Mouse (Mus musculus) left cerebral cortex, adult 8-10 months (tissue): Measurements from ENCODE around the gene Tnfsf12. TPM values are rescaled to one million over a fixed set of nuclear protein-coding genes. Genes with fewer than 3 reads are reported as not detected.
"Not testable (repeated sequence)": the region's sequence is repeated elsewhere in the genome, so short reads cannot be mapped to it uniquely, and the experiment has no call there.

Experiments used
- DNase-seq, 2 experiments: peaks; one replicate each; pipeline ENCODE4 v3.0.0; 2022; ENCODE audit warnings: low spot score in 2 of 2
- total RNA-seq, 4 experiments: library from RNA; stranded (reverse); gene quantifications; 2 replicates each; pipeline ENCODE4 v1.2.4; 2022

Tnfsf12 gene
- 10 to 100 TPM; 10.2 to 15.1 (median 11.7) TPM for total RNA-seq

DNA sequence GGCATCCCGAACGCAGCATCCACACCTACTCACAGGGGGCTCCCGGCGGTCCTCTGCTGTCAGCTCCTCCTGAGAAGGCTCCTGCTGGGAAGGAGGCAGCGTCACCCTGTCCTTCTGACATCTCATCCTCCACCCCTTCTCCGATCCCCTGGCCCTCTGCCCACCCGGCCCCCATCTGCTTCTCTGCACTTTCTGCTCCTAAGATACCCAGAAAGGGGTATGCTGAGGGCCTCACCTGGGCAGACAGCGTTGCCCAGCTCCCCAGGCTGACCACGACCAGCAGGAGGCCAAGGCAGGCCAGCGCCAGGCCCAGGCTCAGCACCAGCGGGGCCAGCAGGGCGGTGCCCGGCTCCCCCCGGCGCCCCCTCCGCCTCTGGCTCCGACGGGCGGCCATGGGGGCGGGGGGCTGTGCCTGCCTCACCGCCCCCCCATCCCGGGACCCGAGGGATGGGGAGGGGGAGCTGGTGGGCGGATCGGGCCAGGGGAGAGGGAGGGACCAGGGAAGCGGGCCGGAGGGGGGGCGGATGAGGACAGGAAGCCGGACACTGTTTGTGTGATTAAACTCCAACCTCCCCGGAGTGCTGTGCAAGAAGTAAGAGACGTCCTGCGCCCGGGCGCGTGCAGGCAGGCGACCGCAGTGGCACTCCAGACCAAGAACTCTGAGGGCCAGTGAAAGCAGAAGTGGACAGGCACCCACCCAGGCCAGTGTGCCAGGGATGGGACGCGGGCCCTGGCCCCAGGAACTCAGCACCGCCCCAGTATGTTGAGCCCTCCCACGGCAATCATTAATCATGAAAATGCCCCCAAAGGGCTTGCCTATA lies at the start of gene Tnfsf12, which contains the start of gene Tnfsfm13:
Gene Tnfsf12 (minus strand): TSS at position 489 of the 821 bp plus-strand sequence.
Gene Tnfsfm13 (minus strand): TSS at position 738 of the 821 bp plus-strand sequence.
- no peak for DNase-seq

- not testable (repeated sequence) for DNase-seq
Measured at GRCm38 (mm10) chr11:69731408-69731807, 35.8 kb upstream of the Tnfsf12 start.

DNA sequence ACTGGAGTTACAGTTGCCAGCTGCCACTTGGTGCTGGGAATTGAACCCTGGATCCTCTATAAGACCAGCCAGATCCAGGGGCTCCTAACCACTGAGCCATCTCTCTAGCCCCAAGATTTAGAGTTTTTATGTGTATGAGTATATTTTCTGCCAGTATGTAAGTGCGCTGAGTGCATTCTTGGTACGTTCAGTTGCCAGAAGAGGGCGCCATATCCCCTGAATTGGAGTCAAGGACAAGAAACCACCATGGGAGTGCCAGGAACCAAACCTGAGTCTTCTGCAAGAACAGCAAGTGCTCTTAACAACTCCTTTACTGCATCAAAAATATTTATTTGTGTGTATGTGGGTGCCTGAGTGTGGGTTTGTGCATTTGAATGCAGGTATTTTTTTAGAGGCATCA lies 33.4 kb upstream of the Tnfsf12 start:
- DNase-seq, result no peak

DNA sequence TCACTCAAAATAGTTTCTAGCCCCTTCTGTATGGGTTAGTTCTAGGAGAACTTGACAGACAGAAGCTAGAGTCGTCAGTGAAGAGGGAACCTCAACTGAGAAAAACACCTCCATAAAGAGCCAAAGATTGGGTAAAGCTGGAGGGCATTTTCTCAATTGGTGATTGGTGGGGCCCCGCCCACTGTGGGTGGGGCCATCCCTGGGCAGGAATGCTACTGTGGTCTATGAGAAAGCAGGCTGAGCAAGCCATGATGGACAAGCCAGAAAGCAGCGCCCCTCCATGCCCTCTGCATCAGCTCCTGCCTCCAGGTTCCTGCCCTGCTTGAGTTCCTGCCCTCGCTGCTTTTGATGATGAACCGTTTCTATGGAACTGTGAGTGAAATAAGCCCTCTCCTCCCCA lies 30.3 kb upstream of the Tnfsf12 start:
- DNase-seq, result no peak

DNA sequence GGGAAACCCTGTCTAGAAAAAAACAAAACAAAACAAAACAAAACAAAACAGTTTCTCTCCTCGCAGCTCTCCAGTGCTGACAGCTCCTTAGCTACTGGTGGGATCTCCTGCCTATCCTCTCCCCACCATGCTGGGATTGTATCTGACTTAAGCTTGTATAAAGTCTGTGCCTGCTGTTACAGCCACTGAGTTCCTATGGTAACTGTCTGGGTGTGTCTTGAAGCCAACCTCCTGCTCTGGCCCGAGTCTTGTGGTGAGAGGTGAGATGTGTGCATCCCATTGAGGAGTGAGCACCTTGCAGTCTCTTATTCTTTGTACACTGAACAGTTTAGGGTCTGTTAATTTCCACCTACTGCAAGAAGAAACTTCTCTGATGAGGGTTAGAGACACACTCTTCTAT lies 27.4 kb upstream of the Tnfsf12 start:
- DNase-seq, result no peak

DNA sequence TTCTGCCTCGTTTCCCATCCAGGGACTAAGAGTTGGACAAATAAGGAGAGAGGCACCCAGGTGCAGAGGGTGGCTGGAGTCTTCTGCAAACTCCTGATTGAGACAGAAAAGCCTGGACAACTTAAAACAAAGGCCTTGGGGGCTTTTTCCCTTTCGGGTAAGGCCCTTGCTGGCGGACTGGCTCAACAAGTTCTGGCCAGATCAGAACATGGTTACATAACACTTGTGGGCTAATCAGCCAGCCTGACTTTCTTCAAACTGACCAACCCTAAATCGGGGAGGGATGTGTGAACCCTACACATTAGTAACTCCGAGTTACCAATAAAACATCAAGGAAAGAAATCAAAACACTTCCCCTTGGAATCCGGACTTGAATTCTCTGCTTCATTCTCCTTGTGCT lies 25.2 kb upstream of the Tnfsf12 start:
- no peak for DNase-seq

DNA sequence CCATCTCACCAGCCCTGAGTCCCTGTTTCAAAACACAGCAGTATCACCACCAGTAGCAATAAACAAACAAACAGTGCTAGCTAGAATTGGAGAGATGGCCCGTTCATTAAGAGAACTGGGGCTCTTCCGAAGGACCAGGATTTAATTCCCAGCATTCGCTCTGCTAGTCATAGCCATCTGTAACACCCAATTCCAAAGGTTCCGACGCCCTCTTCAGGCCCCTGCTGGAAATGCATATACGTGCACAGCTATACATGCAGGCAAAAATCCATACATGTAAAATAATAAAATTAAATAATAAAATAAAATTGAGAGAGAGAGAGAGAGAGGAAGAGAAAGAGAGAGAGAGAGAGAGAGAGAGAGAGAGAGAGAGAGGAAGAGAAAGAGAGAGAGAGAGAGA lies 23.8 kb upstream of the Tnfsf12 start:
- DNase-seq, result no peak

GRCm38 (mm10) chr11:69718661-69719060 lies 23.0 kb upstream of the Tnfsf12 start:
- no peak for DNase-seq

DNA sequence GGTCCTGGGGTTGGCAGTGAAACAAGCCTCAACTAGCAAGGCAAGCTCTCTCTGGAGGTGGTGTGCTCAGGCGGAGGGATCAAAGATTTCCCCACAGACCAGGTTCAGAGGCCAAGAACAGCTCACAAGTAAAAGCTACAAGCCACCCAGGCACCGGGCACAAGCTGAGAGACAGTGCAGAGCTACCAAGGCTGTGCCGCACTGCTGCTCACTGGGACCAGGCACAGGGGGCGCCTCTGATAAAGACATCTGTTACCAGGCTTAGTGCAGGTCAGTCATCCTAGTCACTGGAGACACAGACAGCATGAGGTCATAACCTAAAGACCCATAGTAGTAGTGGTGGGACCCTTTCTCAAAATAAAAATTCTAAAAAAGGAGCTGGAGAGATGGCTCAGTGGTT lies 21.3 kb upstream of the Tnfsf12 start:
- no peak for DNase-seq

DNA sequence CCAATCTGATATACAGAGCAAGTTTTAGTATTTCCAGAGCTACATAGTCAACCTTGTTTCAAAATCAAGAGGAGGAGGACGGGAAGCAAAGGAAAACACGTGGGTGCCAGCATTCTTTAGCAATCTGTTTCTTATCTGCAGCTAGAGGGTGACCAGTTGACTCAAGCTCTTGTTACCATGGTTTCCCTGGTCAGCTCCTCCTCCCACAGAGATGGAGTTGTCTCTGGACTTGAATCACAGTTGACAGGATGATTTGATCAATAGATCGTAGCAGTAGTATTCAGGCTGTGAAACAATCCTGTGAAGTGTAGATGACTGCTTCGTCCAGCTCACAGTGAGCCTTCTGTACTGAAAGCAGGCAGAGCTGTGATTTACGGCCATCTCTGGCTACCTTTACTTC lies 20.3 kb upstream of the Tnfsf12 start:
- DNase-seq, result peak in 1 of 2 experiments; percentile 38

GRCm38 (mm10) chr11:69715482-69715881 lies 19.8 kb upstream of the Tnfsf12 start:
- DNase-seq, result no peak

DNA sequence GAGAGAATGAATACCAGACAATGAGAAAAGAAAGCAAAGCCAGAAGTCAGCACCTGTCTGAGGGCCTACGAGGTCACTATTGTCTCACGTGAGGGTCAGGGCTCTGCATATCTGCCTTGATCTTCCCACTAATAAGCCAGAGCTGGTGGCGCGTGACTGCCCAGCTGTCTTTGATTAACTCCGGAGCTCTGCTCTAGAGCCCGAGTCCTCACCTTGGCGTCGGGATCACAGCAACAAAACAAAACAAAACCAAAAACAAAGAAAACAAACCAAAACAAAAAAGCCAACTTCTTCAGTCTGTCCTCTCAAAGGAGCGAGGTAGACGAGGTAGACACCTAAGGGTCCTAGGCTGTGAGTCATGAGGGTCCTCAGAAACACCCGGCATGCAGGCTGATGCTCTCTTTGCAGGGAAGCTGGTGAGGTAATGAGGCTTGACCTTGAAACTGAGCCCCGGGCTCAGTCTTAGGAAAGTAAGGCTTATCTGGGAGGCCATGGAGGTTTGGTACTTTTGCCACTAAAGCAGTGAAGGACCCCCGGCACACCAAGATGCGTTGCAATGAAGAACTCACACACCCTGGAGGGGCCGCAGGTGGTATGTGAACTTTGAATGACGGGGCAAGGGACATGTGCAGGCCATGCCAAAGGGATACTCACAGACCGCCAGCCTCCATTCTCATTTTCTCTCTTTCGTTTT lies 19.1 kb upstream of the Tnfsf12 start:
- no peak for DNase-seq

GRCm38 (mm10) chr11:69712954-69713672 lies 17.5 kb upstream of the Tnfsf12 start:
- no peak for DNase-seq

DNA sequence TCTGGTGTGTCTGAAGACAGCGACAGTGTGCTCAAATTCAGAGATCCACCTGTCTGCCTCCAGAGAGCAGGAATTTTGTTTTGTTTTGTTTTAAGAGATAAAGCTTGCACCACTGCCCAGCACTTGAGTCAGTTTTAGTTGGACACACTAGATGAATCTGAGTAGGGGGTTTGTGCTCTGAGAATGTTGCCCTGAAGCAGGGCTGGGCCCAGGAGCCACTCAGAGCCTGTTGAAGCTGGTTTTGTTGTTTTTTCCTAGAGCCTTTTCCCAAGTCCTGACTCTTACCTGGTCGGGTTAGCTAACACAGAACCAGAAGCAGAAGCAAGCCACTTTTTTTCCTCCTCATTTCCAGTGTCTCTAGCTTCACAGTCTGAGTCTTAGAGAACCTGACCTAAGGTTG lies 15.4 kb upstream of the Tnfsf12 start:
- DNase-seq, result no peak

DNA sequence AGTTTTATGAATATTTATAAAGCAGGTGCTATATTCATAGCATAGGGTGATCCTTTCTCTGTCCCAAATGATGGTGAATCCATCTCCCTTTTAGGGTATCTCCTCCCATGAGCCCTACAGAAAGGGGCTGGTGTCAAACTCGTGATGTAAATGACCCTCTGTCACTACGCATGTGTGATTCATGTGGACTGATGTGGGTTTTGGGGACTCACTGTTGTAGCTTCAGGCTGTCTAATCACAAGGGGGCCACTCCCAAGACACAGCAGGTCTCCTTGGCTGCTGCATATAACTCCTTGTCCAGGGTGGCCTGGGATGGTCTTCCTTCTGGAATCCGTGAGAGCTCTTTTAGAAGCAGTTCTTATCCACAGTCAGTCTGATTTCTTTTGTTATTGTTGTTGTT lies 14.8 kb upstream of the Tnfsf12 start:
- no peak for DNase-seq

DNA sequence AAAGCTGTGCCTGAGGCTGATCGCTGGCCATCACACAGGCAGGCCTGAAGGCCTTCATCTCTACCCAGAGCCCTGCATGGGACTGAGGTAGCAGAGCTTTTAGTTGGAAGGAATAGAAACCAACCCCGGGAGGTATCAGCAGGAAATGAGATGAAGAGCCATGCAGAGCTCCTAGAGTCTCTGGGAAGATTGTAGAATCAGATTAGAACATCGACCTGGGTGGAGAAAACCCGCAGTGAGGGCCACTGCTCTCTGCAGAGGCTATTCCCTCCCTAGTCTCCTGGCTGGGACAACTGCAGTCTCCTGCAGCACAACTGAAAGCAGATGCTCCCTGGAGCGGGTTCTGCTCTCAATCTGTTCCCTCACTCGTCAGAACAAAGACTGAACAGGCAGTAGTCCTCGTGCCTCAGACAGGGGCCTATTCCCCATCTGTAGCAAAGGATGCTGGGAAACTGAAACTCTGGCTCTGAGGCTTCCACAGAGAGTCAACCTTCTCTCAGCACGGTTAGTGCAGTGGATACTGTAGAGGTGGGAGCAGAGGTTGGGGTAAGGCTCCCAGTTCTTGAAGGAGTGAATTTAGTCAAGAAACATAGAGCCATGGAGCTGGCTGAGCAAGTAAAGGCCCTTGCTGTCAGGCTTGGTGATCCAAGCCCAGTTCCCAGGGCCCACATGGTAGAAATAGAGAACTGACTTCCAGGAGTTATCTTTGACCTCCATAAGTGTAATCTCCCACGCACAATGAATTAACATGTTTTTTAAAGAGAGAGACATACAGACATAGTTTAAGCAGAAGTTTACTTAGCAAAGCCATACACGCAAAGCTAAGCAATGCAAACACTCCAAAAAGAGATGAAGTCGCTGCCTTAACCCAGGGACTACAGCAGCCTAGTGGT lies 14.2 kb upstream of the Tnfsf12 start:
- no peak for DNase-seq

GRCm38 (mm10) chr11:69708614-69709265 lies 13.1 kb upstream of the Tnfsf12 start:
- no peak for DNase-seq

GRCm38 (mm10) chr11:69707873-69708381 lies 12.3 kb upstream of the Tnfsf12 start:
- no peak for DNase-seq

DNA sequence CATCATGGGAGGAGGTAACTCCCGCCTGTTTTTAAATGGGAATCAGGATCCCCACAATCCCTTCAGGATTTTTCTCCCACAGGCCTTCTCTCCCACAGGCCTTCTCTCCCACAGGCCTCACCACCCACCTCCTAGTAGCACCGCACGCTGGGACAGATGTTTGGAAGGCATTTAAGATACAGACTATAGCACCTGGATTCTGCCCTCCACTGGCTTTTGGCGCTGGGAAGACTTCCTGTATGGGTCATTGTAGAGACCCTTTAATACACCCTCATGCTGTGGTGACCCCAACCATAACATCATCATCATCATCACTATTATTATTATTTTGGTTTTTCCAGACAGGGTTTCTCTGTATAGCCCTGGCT lies 11.8 kb upstream of the Tnfsf12 start:
- DNase-seq, result no peak

GRCm38 (mm10) chr11:69706775-69707479 lies 11.3 kb upstream of the Tnfsf12 start:
- DNase-seq, result peak in 1 of 2 experiments; percentile 51
